Mouse (Mus musculus) large intestine, adult 2 months (tissue): ENCODE measurements around the gene Ttc21a. TPM values are rescaled to one million over a fixed set of nuclear protein-coding genes. Genes with fewer than 3 reads are reported as not detected.

Experiments
- DNase-seq: peaks from one replicate; pipeline ENCODE4 v3.0.0-alpha.2; 2012; ENCODE audit warnings: low read depth, low spot score
- WGBS: fragments of 180-500 bp; shearing (Covaris S2); methylation state at CpG from one replicate; pipeline ENCODE4 v1.1.7; 2018; 5-methylcytosine and 5-hydroxymethylcytosine counted together
- polyA plus RNA-seq: library from polyadenylated mRNA; depleted of rRNA; stranded (reverse); fragments of >200 nt; gene quantifications from 2 replicates; pipeline ENCODE4 v1.2.3, GENCODE M21; 2012

The Ttc21a gene
- polyA plus RNA-seq, 1 experiment = 0.02 TPM

DNA sequence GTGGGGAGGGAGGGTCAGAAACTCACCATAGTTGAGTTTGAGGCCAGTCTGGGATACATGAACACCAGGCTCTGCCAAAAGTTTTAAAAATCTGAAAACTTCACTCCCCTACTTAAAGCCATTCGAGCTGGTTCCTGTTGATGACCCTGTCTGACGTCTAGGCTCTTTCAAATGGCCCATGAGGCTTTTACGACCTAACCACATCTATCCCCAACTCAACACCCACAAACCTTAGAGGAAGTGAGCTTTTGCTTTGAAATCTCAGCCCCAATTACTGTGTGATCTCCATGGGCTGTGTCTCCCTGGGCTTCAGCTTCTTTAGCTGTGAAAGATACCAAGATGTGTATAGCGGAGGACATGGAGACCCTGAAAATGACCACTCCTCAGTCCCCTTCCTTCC, 1.1 kb downstream of the Ttc21a start:
- WGBS = 41% methylated on average over 4 of the region's 4 CpGs
- DNase-seq = no peak

GRCm38 (mm10) chr9:119939646-119940045, 2.2 kb downstream of the Ttc21a start:
- WGBS = 82% methylated on average over 10 of the region's 10 CpGs
- no peak for DNase-seq

DNA sequence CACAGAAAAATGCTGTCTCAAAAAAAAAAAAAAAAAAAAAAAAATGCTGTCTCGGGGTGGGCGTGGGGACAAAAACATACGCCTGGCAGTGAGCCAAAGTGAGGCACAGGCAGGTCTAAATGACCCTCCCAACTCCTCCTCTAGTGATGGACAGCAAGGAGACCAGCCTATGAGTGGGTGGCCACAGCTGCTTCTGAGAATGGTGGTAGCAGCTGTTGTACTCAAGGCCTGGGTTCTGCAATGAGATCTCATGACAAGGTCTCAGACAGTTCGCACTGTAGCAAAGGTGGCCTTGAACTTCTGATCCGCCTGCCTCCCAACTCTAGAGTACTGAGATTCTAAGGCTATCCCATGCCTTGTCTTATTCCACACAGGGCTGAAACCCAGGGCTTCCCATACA, 4.0 kb downstream of the Ttc21a start:
- 54% methylated on average over 5 of the region's 5 CpGs for WGBS
- DNase-seq = no peak

DNA sequence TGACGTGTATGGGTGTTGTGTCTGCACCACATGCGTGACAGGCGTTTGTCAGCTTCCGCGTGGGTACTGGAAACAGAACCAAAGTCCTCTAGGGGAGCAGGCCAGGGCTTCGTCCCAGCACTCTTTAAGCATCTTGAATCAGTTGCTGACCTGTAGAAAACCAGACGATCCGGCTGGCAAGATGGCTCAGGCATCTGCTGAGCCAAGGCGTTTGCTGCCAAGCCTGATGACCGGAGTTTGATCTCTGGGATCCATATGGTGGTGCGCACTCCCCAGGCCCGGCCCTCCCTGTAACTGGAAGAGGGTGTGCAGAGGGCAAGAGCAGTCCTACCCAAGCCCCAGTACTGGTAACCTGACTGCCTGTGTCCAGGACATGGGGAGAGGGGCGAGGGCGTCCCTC, 4.5 kb downstream of the Ttc21a start:
- WGBS = 85% methylated on average over 14 of the region's 14 CpGs
- DNase-seq = no peak

DNA sequence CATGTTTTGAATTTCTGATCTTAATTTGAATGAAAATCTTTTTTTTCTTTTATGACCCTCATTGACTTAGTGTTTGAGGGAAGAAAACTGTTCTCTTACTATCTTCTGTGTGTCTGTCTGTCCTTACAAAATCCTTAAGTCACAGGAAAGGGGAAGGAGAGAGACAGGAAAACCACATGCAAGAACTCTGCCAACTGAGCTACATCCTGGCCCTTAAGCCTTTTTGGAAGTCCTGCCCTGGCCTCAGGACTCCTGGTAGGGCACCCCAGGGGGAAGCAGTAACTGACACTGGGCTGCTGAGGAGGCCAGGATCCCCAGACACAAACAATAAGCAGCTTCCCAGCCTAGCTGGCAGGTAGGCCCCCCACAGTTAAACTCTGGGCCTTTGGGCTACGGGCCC, 5.9 kb downstream of the Ttc21a start:
- 94% methylated on average over 1 of the region's 1 CpGs for WGBS
- DNase-seq = no peak

DNA sequence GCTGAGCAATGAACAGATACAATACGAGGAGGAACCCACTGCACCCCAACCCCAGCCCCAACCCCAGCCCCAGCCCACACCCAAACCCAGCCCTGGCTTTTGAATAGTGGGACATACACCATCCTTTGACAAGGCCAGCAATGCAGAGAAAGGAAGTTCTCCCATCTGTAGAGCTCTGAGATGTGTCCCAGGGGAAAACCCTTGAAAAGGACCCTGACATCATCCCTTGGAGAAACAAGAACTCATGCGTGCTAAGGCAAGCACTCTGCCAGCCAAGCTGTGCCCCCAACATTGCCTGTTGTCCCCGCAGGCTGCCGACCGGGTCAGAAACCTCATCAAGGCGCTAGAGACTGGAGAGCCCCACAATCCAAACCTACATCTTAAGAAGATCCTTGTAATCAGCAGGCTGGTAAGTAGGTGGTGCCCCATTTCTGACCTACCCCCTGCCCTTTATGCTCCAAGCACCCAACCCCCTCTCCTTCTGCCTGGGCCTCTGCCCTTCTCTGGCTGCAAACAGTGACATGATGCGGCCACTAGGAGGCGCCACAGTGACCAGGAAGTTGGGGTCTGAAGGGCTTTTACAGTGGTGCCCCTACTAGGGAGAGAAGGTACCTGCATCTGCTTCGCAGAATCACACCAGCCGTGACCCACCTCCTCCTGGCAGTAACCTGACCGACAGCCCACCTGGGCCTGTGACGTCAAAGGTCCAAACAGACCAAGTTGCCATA, 7.9 kb downstream of the Ttc21a start:
- no peak for DNase-seq
- 75% methylated on average over 12 of the region's 12 CpGs for WGBS

GRCm38 (mm10) chr9:119948804-119949203, 11.4 kb downstream of the Ttc21a start:
- 39% methylated on average over 3 of the region's 3 CpGs for WGBS
- DNase-seq = no peak

GRCm38 (mm10) chr9:119950434-119950833, 13.0 kb downstream of the Ttc21a start:
- 56% methylated on average over 6 of the region's 6 CpGs for WGBS
- no peak for DNase-seq

DNA sequence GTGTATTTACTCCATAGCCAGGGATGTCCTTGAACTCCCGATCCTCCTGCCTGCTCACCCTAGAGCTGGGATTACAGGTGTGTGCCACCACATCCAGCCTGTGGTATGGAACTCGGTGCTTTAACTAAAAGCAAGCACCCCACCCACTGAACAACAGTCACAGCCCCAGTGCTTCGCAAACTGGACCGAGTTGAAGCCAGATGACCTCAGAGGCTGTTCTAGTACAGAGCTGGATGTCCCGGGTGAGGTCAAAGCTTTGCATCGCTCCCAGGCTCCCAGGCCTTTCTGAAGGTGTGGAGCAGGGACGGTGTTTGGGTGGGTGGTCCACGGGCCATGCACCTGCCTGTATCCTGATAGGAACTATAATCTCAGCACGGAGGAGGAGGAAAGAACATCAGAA, 14.0 kb downstream of the Ttc21a start:
- no peak for DNase-seq
- 77% methylated on average over 9 of the region's 9 CpGs for WGBS

DNA sequence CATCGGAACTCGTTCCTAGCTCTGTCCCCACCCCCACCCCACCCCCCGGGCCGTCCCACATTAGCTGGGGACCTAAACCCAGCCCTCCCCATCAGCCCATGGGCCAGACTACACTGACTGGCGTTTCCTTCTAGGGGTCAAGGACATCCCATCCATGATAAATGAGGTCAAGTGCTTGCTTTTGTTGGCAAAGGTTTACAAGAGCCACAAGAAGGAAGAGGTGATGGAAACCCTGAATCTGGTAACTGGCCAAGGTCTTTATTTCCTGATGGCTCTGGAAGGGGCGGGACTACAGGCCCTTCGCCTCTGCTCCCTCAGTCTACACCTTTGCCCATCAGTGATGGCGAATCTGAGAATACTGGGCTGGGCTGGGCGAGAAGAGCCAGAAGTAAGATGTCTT, 21.4 kb downstream of the Ttc21a start:
- WGBS = 46% methylated on average over 9 of the region's 9 CpGs
- no peak for DNase-seq

- DNase-seq = no peak
- WGBS = 44% methylated on average over 4 of the region's 4 CpGs
These were observed 24.8 kb downstream of the Ttc21a start for GRCm38 (mm10) chr9:119962216-119962615.

DNA sequence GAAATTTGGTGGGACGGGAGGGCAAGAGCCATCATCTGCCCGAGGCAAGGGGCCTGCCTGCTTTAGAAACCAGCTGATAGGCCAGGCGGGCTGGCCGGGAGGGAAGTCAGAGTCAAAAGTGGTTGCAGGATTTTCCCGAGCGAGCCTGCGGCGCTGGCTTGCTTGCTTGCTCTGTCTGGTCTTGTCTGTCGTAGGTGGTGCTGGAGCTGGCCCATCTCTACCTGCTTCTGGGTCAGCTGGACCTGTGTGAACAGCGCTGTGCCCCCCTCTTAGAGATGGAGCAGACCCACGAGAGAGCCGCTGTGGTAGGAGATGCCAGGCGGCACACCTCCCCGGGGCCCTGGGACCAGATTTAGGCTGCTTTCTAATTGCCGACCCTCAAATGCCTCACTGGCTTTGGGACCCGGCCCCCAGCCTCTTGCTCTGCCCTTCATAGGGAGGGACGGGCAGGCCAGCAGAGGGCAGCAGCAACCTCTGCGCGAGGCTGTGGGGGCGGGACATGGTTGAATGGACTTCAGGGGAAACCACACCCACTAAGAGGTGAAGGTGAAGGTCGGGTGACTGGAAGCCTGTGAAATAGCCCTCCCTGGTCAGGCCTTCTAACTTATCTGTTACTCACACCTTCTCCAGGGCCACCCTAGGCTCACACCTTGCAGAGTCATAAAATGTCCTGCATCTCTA, 25.7 kb downstream of the Ttc21a start:
- 36% methylated on average over 21 of the region's 21 CpGs for WGBS
- no peak for DNase-seq

DNA sequence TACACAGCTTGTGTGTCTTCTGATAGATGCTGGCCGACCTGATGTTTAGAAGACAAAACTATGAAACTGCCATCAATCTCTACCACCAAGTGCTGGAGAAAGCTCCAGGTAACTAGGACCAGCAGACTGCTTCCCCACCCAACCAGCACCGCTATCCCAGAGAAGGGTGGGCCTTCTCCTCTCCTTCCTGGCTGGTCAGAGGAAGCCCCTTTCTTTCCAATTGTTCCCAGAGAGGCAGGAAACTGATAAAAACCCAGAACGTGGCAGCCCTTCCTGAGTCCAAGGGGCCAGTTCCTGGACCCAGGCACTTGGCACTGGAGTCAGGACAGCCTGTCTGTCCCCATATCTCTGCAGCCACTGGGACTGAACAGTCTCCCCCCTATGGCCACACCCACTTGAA, 26.8 kb downstream of the Ttc21a start:
- no peak for DNase-seq
- WGBS = 68% methylated on average over 3 of the region's 3 CpGs

- WGBS = 63% methylated on average over 3 of the region's 3 CpGs
- DNase-seq = no peak
These were observed 27.8 kb downstream of the Ttc21a start for GRCm38 (mm10) chr9:119965186-119965585.

- DNase-seq = no peak
These were observed 29.0 kb downstream of the Ttc21a start for GRCm38 (mm10) chr9:119966221-119966910.

GRCm38 (mm10) chr9:119969811-119970210, 32.4 kb downstream of the Ttc21a start:
- WGBS = 83% methylated on average over 7 of the region's 7 CpGs
- DNase-seq = no peak

More at GRCm38 (mm10) chr9:119966221-119966910, 29.0 kb downstream of the Ttc21a start:
- 91% methylated on average over 26 of the region's 26 CpGs for WGBS

GRCm38 (mm10) chr9:119970221-119970620, 32.8 kb downstream of the Ttc21a start:
- WGBS = 59% methylated on average over 6 of the region's 6 CpGs
- no peak for DNase-seq

GRCm38 (mm10) chr9:119970763-119971656, 33.6 kb downstream of the Ttc21a start:
- no peak for DNase-seq
- 61% methylated on average over 7 of the region's 7 CpGs for WGBS

DNA sequence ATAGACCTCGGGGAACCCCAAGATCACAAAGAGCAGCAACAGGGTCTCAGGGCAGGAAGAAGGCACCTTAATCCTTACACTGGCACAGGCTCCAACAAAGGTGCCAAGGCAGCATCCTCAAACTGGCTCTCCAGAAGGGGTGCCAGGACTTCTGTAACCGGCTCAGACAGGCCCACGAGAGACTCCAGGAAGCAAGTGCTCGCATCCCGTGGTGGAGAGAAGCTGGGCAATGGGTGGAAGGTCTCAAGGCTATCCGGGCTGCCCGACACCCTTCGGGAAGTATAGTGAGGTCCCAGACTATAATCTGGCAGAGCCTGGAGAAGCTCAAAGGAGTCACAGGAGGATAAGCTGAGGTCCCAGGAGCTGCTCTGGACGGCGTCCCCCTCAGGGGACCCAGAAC, 34.8 kb downstream of the Ttc21a start:
- 89% methylated on average over 10 of the region's 10 CpGs for WGBS
- DNase-seq = no peak

DNA sequence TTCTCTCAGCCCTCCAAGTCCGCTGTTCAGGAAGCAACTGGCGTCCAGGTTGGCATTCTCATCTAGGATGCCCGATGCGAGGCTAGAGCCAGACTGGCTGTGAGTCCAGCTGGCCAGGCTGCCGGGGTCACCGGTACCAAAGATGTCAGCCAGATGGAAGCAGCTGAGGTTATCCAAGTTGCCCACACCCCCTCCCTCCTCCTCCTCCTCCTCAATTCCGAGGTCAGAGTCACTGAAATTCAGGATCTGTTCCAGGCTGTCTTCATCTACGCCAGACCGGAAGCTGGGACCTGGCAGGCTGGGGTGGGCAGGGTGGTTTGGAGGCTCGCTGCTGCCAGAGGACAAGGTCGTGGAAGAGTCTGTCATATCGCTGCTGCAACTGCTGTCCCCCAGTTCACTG, 35.2 kb downstream of the Ttc21a start:
- DNase-seq = no peak
- WGBS = 89% methylated on average over 12 of the region's 12 CpGs
